Mouse (Mus musculus) kidney, postnatal 0 days (tissue): ENCODE data around the gene Ubtd1. TPM values are rescaled to one million over a fixed set of nuclear protein-coding genes. Genes with fewer than 3 reads are reported as not detected.

Experiments used
- ATAC-seq: fragments of 200-750 bp; cut with Nextera tagmentation; replicated peaks from 2 replicates; pipeline ENCODE4 v1.8.0; 2017; ENCODE audit warnings: low read depth, moderate number of reproducible peaks, moderate TSS enrichment, moderate library complexity; ENCODE audit not compliant: low FRiP score
- DNase-seq: peaks from one replicate; pipeline ENCODE4 v3.0.0-alpha.2; 2016; ENCODE audit warnings: low spot score
- H3K27ac ChIP-seq: fragments of 300-500 bp; sonication (generic); 2 replicates; pipeline ENCODE4 v1.5.1; 2014; ENCODE audit warnings: mild to moderate bottlenecking
- H3K27me3 ChIP-seq: fragments of 300-500 bp; sonication (generic); 2 replicates; pipeline ENCODE4 v1.6.1; 2014; ENCODE audit warnings: low read length, mixed read lengths; ENCODE audit not compliant: insufficient read depth
- H3K36me3 ChIP-seq: fragments of 300-500 bp; sonication (generic); 2 replicates; pipeline ENCODE4 v1.6.1; 2014; ENCODE audit warnings: low read length, mixed read lengths; ENCODE audit not compliant: insufficient read depth
- H3K4me1 ChIP-seq: fragments of 300-500 bp; sonication (generic); replicated peaks from 2 replicates; pipeline ENCODE4 v1.6.1; 2014; ENCODE audit warnings: antibody characterized with exemption, low read length, mixed read lengths; ENCODE audit not compliant: insufficient read depth
- H3K4me2 ChIP-seq: fragments of 300-500 bp; sonication (generic); 2 replicates; pipeline ENCODE4 v1.6.1; 2014; ENCODE audit warnings: mild to moderate bottlenecking, low read length, moderate library complexity, mixed read lengths
- H3K4me3 ChIP-seq: fragments of 300-500 bp; sonication (generic); replicated peaks from 2 replicates; pipeline ENCODE4 v1.5.1; 2014; ENCODE audit warnings: low read depth, low read length
- H3K9ac ChIP-seq: fragments of 300-500 bp; sonication (generic); 2 replicates; pipeline ENCODE4 v1.6.1; 2014; ENCODE audit warnings: low read depth, low read length
- H3K9me3 ChIP-seq: fragments of 300-500 bp; sonication (generic); replicated peaks from 2 replicates; pipeline ENCODE4 v1.6.1; 2016; ENCODE audit warnings: low read length, inconsistent platforms, mixed read lengths
- CTCF ChIP-seq: IDR thresholded peaks from 2 replicates; pipeline ENCODE4 v1.5.1; 2016; ENCODE audit warnings: antibody characterized with exemption, low read depth, mild to moderate bottlenecking, moderate library complexity
- WGBS: fragments of 180-500 bp; shearing (Covaris S2); extraction: QIAGEN DNeasy Blood & Tissue Kit; methylation state at CpG from one replicate; pipeline ENCODE4 v1.1.7; 2014; 5-methylcytosine and 5-hydroxymethylcytosine counted together
- polyA plus RNA-seq: library from polyadenylated mRNA; unstranded; fragments of >200 nt; fragmentation: Nextera tagmentation; extraction: Ambion mirVana; gene quantifications from 2 replicates; pipeline ENCODE4 v1.2.1, GENCODE M21; 2015

Gene Ubtd1
- polyA plus RNA-seq, 1 experiment from 2014 or later = 36.6 TPM

DNA sequence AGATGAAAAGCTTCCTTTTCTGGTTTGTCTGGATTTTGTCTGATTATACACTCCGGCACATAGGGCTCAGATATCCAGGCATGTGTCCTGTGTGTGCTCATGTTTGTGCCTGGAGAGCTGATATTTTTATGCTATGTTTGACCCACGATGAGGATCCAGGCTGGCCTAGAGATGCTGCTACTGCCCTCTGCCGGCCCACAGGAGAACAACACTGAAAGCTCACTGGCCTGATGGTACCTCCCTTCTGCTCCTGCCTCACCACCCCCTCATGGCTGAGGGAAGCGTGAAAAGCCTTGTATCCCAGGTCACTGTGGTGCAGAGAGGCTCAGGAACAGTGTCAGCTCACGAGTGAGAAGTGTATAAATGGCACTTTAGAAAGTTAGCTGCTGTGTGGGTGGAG lies 44.6 kb downstream of the Ubtd1 start:
- peak; percentile 95 for DNase-seq
- no peak overlapping the region for H3K27ac ChIP-seq
- WGBS = 4% methylated on average over 5 of the region's 5 CpGs
- no peak overlapping the region for H3K4me3 ChIP-seq
- peak; percentile 98 for TF ChIP-seq CTCF
- H3K27me3 ChIP-seq = no peaks in the 10 kb centered on the region
- H3K4me1 ChIP-seq = peaks cover 9% of the 10 kb centered on the region; the same call in 1 of the 2 replicates
- no peak overlapping the region for H3K4me2 ChIP-seq
- H3K36me3 ChIP-seq = no peaks in the 10 kb centered on the region
- no peaks in the 10 kb centered on the region for H3K9me3 ChIP-seq
- peak; percentile 34; the same call in 1 of the 2 replicates for ATAC-seq
- no peak overlapping the region for H3K9ac ChIP-seq

DNA sequence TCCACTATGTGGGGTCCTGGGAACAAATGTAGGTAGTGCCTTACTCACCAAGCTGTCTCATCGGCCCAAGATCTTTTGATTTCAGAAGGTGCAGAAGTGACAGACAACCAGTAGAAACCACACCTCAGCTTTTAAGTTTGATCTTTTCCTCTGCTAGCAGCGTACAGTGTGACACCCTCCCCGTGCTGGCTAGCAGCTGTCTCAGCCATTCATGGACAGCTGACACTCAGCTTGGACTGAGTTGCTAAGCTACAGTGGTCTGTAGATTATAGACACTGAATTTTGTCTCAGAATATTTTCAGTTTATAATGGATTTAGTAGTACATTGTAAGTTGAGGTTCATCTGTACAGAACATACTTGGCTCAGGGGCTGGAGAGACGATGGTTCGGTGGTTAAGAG lies 49.5 kb downstream of the Ubtd1 start:
- DNase-seq (no peak), ATAC-seq (no peak)
- Histone ChIP-seq H3K27ac (no peak overlapping the region), H3K4me3 (no peak overlapping the region), H3K9ac (no peak overlapping the region), H3K36me3 (peaks cover 23% of the 10 kb centered on the region), H3K27me3 (no peaks in the 10 kb centered on the region), H3K4me2 (no peak overlapping the region), H3K4me1 (no peaks in the 10 kb centered on the region), H3K9me3 (no peaks in the 10 kb centered on the region)
- no peak for TF ChIP-seq CTCF
- 80% methylated on average over 5 of the region's 5 CpGs for WGBS

DNA sequence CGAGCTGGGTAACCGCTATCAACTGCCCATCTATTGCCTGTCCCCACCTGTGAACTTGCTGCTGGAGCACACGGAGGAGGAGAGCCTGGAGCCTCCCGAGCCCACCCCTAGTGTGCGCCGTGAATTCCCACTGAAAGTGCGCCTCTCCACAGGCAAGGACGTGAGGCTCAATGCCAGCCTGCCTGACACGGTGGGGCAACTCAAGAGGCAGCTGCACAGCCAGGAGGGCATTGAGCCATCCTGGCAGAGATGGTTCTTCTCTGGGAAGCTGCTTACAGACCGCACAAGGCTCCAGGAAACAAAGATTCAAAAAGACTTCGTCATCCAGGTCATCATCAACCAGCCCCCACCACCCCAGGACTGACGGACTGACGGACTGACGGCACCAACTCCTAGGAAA lies 52.0 kb downstream of the Ubtd1 start:
- ATAC-seq = no peak
- WGBS = 86% methylated on average over 14 of the region's 14 CpGs
- no peak overlapping the region for H3K4me3 ChIP-seq

DNA sequence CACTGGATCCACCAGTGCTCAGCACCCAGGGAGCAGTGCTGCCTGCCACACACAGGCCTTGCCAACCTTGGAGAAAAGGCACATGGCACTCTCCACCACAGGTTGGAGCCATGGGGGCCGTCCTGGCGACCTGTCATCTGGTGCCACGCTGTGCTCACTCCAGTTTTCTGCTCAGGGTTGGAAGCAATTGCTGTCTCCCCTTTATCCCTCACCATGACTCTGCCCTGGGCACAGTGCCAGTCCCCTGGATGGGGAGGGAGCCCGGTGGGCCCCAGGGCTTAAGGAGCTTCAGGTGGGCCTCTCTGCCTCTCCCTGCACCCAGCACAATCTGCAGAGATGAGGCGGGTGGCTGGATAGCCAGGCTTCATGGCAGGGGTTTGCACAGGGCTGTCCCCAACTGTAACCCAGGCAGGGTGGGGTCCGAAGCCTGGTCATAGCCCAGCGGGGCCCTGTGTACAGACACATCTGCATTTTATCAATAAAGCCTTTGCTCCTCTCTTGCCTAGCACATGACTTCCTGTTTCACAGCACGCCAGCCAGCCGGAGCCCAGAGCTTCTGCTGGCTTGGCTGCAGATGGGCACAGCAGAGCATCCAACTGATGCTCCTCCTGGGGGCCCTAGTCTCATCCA lies 52.7 kb downstream of the Ubtd1 start:
- 80% methylated on average over 9 of the region's 9 CpGs for WGBS

More for the DNA sequence above, 52.0 kb downstream of the Ubtd1 start:
- Histone ChIP-seq H3K9ac (no peak overlapping the region), H3K4me2 (no peak overlapping the region), H3K27me3 (no peaks in the 10 kb centered on the region), H3K36me3 (peaks cover 23% of the 10 kb centered on the region), H3K9me3 (no peaks in the 10 kb centered on the region), H3K27ac (no peak overlapping the region), H3K4me1 (no peaks in the 10 kb centered on the region)
- DNase-seq = no peak
- no peak for TF ChIP-seq CTCF

DNA sequence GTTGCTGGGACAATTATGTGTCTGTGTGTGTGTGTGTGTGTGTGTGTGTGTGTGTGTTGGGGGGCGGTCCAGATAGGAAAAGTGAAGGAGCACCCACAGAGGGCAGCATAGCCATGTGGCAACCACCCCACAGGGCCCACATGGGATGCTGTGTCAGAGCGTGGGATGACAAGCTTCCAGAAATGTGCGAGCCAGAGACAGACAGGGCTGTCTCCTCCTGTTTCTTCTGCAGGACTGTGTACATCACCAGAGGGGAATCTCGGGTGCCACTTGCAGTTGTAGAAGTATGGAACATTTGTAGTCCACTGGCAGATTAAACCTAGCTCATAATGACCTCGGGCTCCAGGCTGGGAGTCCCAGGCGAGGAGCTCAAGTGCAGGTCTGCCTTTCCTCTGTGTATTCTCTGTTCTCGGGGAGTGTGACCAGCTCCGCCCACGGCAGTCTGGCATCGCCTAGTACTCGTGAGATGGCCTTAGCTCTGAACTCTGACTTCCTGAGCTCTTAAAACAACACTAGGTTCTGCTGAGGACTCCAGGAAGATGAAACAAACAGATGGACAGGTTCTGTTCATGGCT lies 53.4 kb downstream of the Ubtd1 start:
- no peak overlapping the region for H3K9ac ChIP-seq
- H3K36me3 ChIP-seq = peaks cover 23% of the 10 kb centered on the region
- no peak for TF ChIP-seq CTCF
- no peaks in the 10 kb centered on the region for H3K4me1 ChIP-seq
- H3K9me3 ChIP-seq = no peaks in the 10 kb centered on the region
- 49% methylated on average over 11 of the region's 11 CpGs for WGBS
- no peak overlapping the region for H3K4me3 ChIP-seq
- no peak overlapping the region for H3K27ac ChIP-seq
- H3K27me3 ChIP-seq = no peaks in the 10 kb centered on the region
- DNase-seq = no peak
- no peak for ATAC-seq
- no peak overlapping the region for H3K4me2 ChIP-seq

More for the DNA sequence above, 52.7 kb downstream of the Ubtd1 start:
- Histone ChIP-seq H3K9me3 (no peaks in the 10 kb centered on the region), H3K4me3 (no peak overlapping the region), H3K4me1 (no peaks in the 10 kb centered on the region), H3K27me3 (no peaks in the 10 kb centered on the region), H3K27ac (no peak overlapping the region), H3K9ac (no peak overlapping the region), H3K4me2 (no peak overlapping the region), H3K36me3 (peaks cover 23% of the 10 kb centered on the region)
- ATAC-seq (0 out of 2 replicates have a peak, but pooled peaks have one; percentile 12), DNase-seq (no peak)
- no peak for TF ChIP-seq CTCF

DNA sequence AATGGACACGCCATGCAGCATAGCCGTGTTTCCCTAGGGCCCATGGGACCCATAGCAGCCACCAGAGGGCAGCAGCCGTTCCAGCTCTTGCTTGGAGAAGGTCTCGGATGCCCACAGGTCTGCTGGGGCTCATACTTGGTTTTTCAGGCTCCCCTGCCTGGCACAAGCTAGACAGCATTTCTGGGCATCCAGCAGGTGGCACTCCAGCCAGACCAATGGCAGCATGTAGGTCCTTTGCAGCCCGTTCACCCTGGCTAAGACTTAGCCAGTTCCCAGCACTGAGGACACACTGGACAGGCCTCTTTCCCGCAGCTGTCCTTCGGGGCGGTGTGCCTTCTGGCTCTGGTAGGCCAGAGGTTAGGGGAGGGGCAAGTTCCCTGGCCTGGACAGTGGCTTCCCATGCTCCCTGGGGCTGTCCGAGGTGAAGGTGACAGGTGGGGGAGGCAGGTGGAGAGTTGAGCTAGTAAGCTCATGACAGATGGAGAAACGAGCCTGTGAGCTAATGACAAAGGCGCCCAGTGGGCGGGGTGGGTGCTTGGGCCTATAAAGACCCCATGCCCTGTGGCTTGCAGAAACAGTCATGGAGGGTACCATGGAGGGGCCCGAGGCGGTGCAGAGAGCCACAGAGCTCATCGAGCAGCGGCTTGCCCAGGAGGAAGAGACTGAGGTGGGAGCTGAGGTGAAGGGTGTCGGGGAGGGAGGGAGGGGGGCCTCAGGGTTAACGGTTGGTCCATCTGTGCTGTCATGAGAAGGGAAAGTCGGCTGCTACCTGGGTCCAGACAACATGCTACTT lies 54.1 kb downstream of the Ubtd1 start, which contains the start of gene Ankrd2:
TSS of gene Ankrd2 (plus strand) at position 545 of the 793 bp plus-strand sequence.
- Histone ChIP-seq H3K9ac (no peak within 1 kb of the TSS), H3K27me3 (no peaks in the 10 kb centered on the region), H3K4me3 (no peak within 1 kb of the TSS), H3K36me3 (peaks cover 23% of the 10 kb centered on the region), H3K27ac (no peak within 1 kb of the TSS), H3K9me3 (no peaks in the 10 kb centered on the region), H3K4me1 (no peaks in the 10 kb centered on the region), H3K4me2 (no peak within 1 kb of the TSS)
- WGBS = 65% methylated on average over 19 of the region's 19 CpGs
- peak; percentile 91 for ATAC-seq
- peak; percentile 95 for DNase-seq
- TF ChIP-seq CTCF = peak; percentile 99
